Mouse (Mus musculus): ENCODE measurements around the gene Cnot6l.
A peak's percentile ranks its signal among the peaks of the same experiment; 100 is the strongest.

The Cnot6l gene

DNA sequence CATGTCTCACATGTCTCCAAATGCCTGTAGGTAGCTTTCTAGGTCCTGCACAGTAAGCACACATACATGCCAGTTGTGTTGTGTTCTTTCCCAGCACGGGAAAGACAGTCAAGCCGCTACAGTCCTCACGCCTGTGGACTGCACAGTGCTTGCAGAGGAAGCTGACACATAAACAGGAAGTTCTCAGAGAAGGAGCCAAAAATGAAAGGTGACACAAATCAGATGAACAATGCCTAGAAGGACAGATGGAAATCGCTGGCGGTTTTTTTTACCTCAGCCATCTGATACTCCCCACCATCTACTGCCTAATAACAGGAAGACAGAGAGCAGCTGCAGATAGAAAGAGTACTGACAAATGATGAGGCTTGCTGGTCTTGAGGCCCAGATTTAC lies at the start of gene Cnot6l:
Cnot6l (minus strand) TSS at position 151 of the 391 bp plus-strand sequence.
- DNase-seq (ENCODE audit: low read depth, low spot score) = no peak

DNA sequence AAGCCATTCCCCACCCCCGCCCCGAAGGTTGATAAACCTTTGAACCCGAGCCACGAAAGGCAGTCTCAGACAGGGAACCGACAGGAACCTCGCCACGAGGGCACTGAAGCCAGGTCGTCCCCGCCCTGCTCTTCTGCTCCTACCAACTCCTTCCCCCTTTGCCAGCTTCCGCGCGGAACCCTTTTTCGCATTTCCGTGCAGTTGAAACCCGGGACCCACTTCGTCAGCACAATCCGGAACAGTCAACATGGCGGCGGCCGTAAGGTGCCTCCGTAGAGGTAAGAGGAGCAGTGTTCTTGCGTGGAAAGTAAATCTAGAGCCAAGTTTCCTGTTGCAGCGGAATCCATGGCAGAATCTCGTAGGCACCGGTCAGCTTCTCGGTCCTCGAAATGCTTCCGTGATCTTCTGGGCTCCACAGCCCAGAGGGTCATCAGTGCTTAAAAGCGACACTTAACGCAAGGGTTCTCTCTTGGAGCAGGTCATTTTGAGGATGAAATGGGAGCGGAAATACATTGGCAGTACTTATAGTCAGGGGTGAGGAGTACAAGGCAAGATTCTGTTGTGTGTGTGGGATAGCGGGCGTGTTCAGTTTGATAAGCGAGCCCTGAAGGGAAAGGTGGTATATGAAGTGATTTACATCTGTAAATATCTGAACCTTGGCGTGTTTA lies 46.1 kb upstream of the Cnot6l start:
- DNase-seq (ENCODE audit: low read depth, low spot score) = peak; percentile 95

GRCm38 (mm10) chr5:96209459-96209858 lies 45.5 kb upstream of the Cnot6l start, which contains the start of gene Mrpl1:
TSS of gene Mrpl1 (plus strand) at chr5:96209493.
- peak; percentile 35 for DNase-seq (ENCODE audit: low read depth, low spot score)

DNA sequence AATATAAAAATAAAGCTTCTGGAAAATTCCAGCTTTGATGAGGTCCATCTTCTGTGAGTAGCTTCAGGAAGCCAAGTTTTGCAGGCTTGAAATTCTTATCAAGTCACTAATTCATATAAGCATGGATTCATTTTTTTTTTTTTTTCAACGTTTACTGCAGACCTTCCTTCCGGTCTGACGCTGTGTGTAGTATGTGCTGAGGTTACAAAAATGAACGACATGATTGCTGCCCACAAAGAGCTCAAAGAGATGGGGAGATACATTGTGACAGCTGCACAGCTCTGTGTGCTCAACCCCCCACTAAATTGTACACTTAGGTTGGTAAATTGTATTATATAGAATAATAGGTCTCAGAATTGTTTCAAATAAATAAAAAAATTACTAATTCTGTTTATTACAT lies 44.6 kb upstream of the Cnot6l start:
- no peak for DNase-seq (ENCODE audit: low read depth, low spot score)

DNA sequence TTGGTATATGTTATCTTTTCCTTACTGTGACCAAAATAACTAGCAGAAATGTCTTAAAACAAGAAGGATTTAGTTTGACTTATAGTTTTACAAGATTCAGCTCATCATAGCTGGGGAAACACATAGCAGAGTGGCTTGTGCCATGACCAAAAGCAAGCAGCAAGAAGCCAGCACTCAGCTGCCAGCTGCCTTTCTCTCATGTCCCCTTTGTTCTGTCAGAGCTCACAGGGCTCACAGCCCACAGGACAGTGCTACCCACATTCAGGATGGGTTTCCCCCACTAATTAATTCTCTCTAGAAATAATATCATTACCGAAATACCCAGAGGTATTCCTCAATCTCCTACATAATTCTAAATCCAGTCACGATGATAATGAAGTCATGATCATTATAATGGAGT lies 43.6 kb upstream of the Cnot6l start:
- DNase-seq (ENCODE audit: low read depth, low spot score) = no peak

GRCm38 (mm10) chr5:96206897-96207296 lies 42.9 kb upstream of the Cnot6l start:
- no peak for DNase-seq (ENCODE audit: low read depth, low spot score)

DNA sequence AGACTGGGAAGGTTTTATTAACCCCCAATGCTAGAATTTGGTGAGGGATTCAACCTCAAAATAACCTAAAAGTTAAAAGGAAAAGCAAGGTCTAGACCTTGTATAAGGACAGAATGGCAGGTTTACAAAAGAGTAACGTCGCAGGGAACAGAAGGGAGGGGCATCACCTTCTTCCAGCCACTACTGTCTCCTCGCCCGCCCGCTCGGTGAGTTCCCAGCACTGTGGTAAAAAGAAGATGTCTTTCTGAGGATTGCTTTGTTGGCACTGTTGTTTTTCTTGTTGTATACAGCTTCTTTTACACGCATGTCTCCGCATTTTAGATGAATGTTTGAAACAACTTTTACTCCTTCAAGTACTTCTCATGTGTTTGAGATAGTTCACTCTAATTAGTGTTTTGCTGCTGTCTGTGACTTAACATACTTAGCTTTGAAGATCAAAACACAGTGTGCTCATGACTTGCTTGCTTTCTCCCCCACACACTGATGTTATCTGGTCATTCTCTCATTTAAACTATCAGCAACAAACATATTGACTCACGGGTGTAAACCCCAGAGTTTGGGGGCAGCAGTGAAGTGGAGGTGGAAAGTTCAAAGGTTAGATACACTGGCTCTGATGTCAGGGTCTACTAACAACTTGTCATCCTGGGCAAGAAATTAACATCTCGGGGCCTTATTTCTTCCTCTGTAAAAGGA lies 37.6 kb upstream of the Cnot6l start:
- no peak for DNase-seq (ENCODE audit: low read depth, low spot score)

GRCm38 (mm10) chr5:96200269-96200668 lies 36.3 kb upstream of the Cnot6l start:
- DNase-seq (ENCODE audit: low read depth, low spot score) = no peak

- DNase-seq (ENCODE audit: low read depth, low spot score) = no peak
These were observed 34.3 kb upstream of the Cnot6l start for GRCm38 (mm10) chr5:96198271-96198670.

DNA sequence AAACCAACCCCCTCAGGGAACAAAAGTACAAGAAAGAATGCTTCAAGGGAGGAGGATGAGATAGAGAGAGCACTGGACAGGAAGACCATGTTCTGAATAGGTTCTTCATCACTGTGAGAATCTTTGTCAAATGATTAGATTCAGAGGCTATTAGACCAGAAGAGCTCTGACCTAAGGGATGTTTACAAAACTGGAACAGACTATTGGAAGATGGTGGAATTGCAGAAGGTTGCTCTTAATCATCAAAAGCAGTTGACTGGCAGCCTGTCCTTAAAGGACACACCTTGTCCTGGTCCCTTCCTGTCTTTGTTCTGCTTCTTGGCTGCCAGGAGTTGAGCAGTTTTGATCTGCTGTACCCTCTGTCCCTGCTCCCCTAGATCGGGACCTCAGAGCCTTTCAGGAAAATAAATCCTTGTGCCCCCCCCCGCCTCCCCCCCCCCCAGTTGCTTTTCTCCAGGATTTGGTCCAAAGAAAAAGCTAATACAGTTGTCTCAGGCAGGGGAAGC lies 32.6 kb upstream of the Cnot6l start:
- DNase-seq (ENCODE audit: low read depth, low spot score) = no peak

GRCm38 (mm10) chr5:96191251-96191650 lies 27.3 kb upstream of the Cnot6l start:
- no peak for DNase-seq (ENCODE audit: low read depth, low spot score)

DNA sequence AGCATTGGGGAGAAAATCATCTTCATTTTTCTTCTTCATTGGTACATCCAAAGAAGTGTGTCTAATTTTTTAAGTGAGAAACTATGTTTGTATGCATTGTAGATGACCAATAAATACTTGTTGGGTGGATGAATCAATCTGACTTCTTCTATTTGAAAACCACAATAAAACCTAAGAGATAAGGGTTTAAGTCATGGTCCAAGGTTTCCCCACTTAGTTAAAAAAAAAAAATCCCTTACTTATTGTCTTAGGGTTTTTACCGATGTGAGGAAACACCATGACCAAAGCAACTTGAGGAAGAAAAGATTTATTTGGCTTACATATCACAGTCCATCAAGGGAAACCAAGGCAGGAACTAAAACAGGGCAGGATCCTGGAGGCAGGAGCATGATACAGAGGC lies 25.8 kb upstream of the Cnot6l start:
- DNase-seq (ENCODE audit: low read depth, low spot score) = no peak

- no peak for DNase-seq (ENCODE audit: low read depth, low spot score)
These were observed 20.0 kb upstream of the Cnot6l start for GRCm38 (mm10) chr5:96183987-96184386.

- DNase-seq (ENCODE audit: low read depth, low spot score) = no peak
These were observed 19.2 kb upstream of the Cnot6l start for GRCm38 (mm10) chr5:96183211-96183610.

GRCm38 (mm10) chr5:96176879-96177358 lies 12.9 kb upstream of the Cnot6l start:
- peak; percentile 42 for DNase-seq (ENCODE audit: low read depth, low spot score)

GRCm38 (mm10) chr5:96176121-96176520 lies 12.2 kb upstream of the Cnot6l start:
- DNase-seq (ENCODE audit: low read depth, low spot score) = peak; percentile 14

- no peak for DNase-seq (ENCODE audit: low read depth, low spot score)
These were observed 7.8 kb upstream of the Cnot6l start for GRCm38 (mm10) chr5:96171765-96172164.

GRCm38 (mm10) chr5:96170443-96170842 lies 6.5 kb upstream of the Cnot6l start:
- DNase-seq (ENCODE audit: low read depth, low spot score) = no peak

GRCm38 (mm10) chr5:96166761-96167160 lies 2.8 kb upstream of the Cnot6l start:
- no peak for DNase-seq (ENCODE audit: low read depth, low spot score)

- DNase-seq (ENCODE audit: low read depth, low spot score) = no peak
These were observed 463 bp downstream of the Cnot6l start for GRCm38 (mm10) chr5:96163396-96164020.

- DNase-seq (ENCODE audit: low read depth, low spot score) = peak; percentile 86
These were observed 1.3 kb downstream of the Cnot6l start for GRCm38 (mm10) chr5:96162399-96163331.
